Mouse (Mus musculus): ENCODE measurements around the gene Per3. TPM values are rescaled to one million over a fixed set of nuclear protein-coding genes. Genes with fewer than 3 reads are reported as not detected.
A peak's percentile ranks its signal among the peaks of the same experiment; 100 is the strongest.

Per3 gene
- polyA plus RNA-seq, 1 experiment from 2014 or later: 5.7 TPM

- H3K27ac ChIP-seq: no peak overlapping the region
- no peak overlapping the region for H3K9ac ChIP-seq
- ATAC-seq (replicated peaks; ENCODE audit: insufficient number of reproducible peaks, insufficient read depth, low FRiP score, low read depth): no peak
- H3K4me1 ChIP-seq (replicated peaks): no peaks in the 10 kb centered on the region
- no peaks in the 10 kb centered on the region for H3K36me3 ChIP-seq
- H3K9me3 ChIP-seq (replicated peaks): no peaks in the 10 kb centered on the region
- H3K4me2 ChIP-seq: no peak overlapping the region
- no peaks in the 10 kb centered on the region for H3K27me3 ChIP-seq
- no peak overlapping the region for H3K4me3 ChIP-seq
- 83% methylated on average over 21 of the region's 21 CpGs for WGBS
Measured at GRCm38 (mm10) chr4:150978156-150978910, 66.1 kb downstream of the Per3 start.

- 28% methylated on average over 1 of the region's 1 CpGs for WGBS
- no peaks in the 10 kb centered on the region for H3K27me3 ChIP-seq
- ATAC-seq (replicated peaks; ENCODE audit: insufficient number of reproducible peaks, insufficient read depth, low FRiP score, low read depth): no peak
- H3K4me3 ChIP-seq: no peak overlapping the region
- H3K4me2 ChIP-seq: no peak overlapping the region
- H3K9me3 ChIP-seq (replicated peaks): no peaks in the 10 kb centered on the region
- H3K4me1 ChIP-seq (replicated peaks): no peaks in the 10 kb centered on the region
- H3K27ac ChIP-seq: no peak overlapping the region
- no peak overlapping the region for H3K9ac ChIP-seq
- H3K36me3 ChIP-seq: no peaks in the 10 kb centered on the region
Measured at GRCm38 (mm10) chr4:150975145-150975544, 69.3 kb downstream of the Per3 start.

GRCm38 (mm10) chr4:150973264-150973663, 71.2 kb downstream of the Per3 start:
- Histone ChIP-seq H3K27ac (no peak overlapping the region), H3K4me1 (replicated peaks) (no peaks in the 10 kb centered on the region), H3K27me3 (no peaks in the 10 kb centered on the region), H3K4me2 (no peak overlapping the region), H3K4me3 (no peak overlapping the region), H3K9ac (no peak overlapping the region), H3K36me3 (no peaks in the 10 kb centered on the region), H3K9me3 (replicated peaks) (no peaks in the 10 kb centered on the region)
- no peak for ATAC-seq (replicated peaks; ENCODE audit: insufficient number of reproducible peaks, insufficient read depth, low FRiP score, low read depth)
- WGBS: 72% methylated on average over 8 of the region's 8 CpGs

- Histone ChIP-seq H3K9me3 (replicated peaks) (no peaks in the 10 kb centered on the region), H3K4me2 (no peak overlapping the region), H3K9ac (no peak overlapping the region), H3K36me3 (no peaks in the 10 kb centered on the region), H3K27ac (no peak overlapping the region), H3K27me3 (no peaks in the 10 kb centered on the region), H3K4me1 (replicated peaks) (0 out of 2 replicates have a peak, but pooled peaks cover 4% of the 10 kb centered on the region), H3K4me3 (no peak overlapping the region)
- no peak for ATAC-seq (replicated peaks; ENCODE audit: insufficient number of reproducible peaks, insufficient read depth, low FRiP score, low read depth)
- WGBS: 77% methylated on average over 8 of the region's 8 CpGs
Measured at GRCm38 (mm10) chr4:150968956-150969355, 75.5 kb downstream of the Per3 start.

GRCm38 (mm10) chr4:150966556-150966955, 77.9 kb downstream of the Per3 start:
- Histone ChIP-seq H3K27me3 (no peaks in the 10 kb centered on the region), H3K4me3 (no peak overlapping the region), H3K9ac (no peak overlapping the region), H3K9me3 (replicated peaks) (no peaks in the 10 kb centered on the region), H3K4me1 (replicated peaks) (0 out of 2 replicates have a peak, but pooled peaks cover 4% of the 10 kb centered on the region), H3K27ac (no peak overlapping the region), H3K4me2 (no peak overlapping the region), H3K36me3 (no peaks in the 10 kb centered on the region)
- no peak for ATAC-seq (replicated peaks; ENCODE audit: insufficient number of reproducible peaks, insufficient read depth, low FRiP score, low read depth)
- 12% methylated on average over 7 of the region's 7 CpGs for WGBS

- H3K9me3 ChIP-seq (replicated peaks): no peaks in the 10 kb centered on the region
- WGBS: 63% methylated on average over 11 of the region's 11 CpGs
- H3K4me1 ChIP-seq (replicated peaks): 0 out of 2 replicates have a peak, but pooled peaks cover 4% of the 10 kb centered on the region
- no peak overlapping the region for H3K27ac ChIP-seq
- H3K4me2 ChIP-seq: no peak overlapping the region
- no peak for ATAC-seq (replicated peaks; ENCODE audit: insufficient number of reproducible peaks, insufficient read depth, low FRiP score, low read depth)
- no peak overlapping the region for H3K9ac ChIP-seq
- H3K27me3 ChIP-seq: no peaks in the 10 kb centered on the region
- no peaks in the 10 kb centered on the region for H3K36me3 ChIP-seq
- no peak overlapping the region for H3K4me3 ChIP-seq
Measured at GRCm38 (mm10) chr4:150965555-150965951, 78.9 kb downstream of the Per3 start.

GRCm38 (mm10) chr4:150964635-150965554, 79.6 kb downstream of the Per3 start:
- H3K9ac ChIP-seq: no peak overlapping the region
- 9% methylated on average over 25 of the region's 25 CpGs for WGBS
- no peak for ATAC-seq (replicated peaks; ENCODE audit: insufficient number of reproducible peaks, insufficient read depth, low FRiP score, low read depth)

GRCm38 (mm10) chr4:150963711-150964110, 80.8 kb downstream of the Per3 start:
- Histone ChIP-seq H3K4me1 (replicated peaks) (0 out of 2 replicates have a peak, but pooled peaks cover 4% of the 10 kb centered on the region), H3K4me2 (no peak overlapping the region), H3K27me3 (no peaks in the 10 kb centered on the region), H3K9me3 (replicated peaks) (no peaks in the 10 kb centered on the region), H3K36me3 (no peaks in the 10 kb centered on the region), H3K9ac (no peak overlapping the region), H3K27ac (no peak overlapping the region), H3K4me3 (no peak overlapping the region)
- 68% methylated on average over 2 of the region's 2 CpGs for WGBS
- no peak for ATAC-seq (replicated peaks; ENCODE audit: insufficient number of reproducible peaks, insufficient read depth, low FRiP score, low read depth)

More at GRCm38 (mm10) chr4:150964635-150965554, 79.6 kb downstream of the Per3 start:
- Histone ChIP-seq H3K4me3 (peak overlapping the region; percentile 35), H3K27ac (no peak overlapping the region), H3K36me3 (no peaks in the 10 kb centered on the region), H3K27me3 (no peaks in the 10 kb centered on the region), H3K4me2 (peak overlapping the region; percentile 56), H3K4me1 (replicated peaks) (0 out of 2 replicates have a peak, but pooled peaks cover 4% of the 10 kb centered on the region), H3K9me3 (replicated peaks) (no peaks in the 10 kb centered on the region)

GRCm38 (mm10) chr4:150962231-150962630, 82.2 kb downstream of the Per3 start:
- Histone ChIP-seq H3K4me3 (no peak overlapping the region), H3K27me3 (no peaks in the 10 kb centered on the region), H3K9ac (no peak overlapping the region), H3K4me1 (replicated peaks) (0 out of 2 replicates have a peak, but pooled peaks cover 4% of the 10 kb centered on the region), H3K9me3 (replicated peaks) (no peaks in the 10 kb centered on the region), H3K4me2 (no peak overlapping the region), H3K36me3 (no peaks in the 10 kb centered on the region), H3K27ac (no peak overlapping the region)
- 39% methylated on average over 6 of the region's 6 CpGs for WGBS
- no peak for ATAC-seq (replicated peaks; ENCODE audit: insufficient number of reproducible peaks, insufficient read depth, low FRiP score, low read depth)

GRCm38 (mm10) chr4:150958536-150958935, 85.9 kb downstream of the Per3 start:
- Histone ChIP-seq H3K27ac (no peak overlapping the region), H3K4me3 (no peak overlapping the region), H3K9ac (no peak overlapping the region), H3K27me3 (no peaks in the 10 kb centered on the region), H3K4me1 (replicated peaks) (no peaks in the 10 kb centered on the region), H3K4me2 (no peak overlapping the region), H3K36me3 (no peaks in the 10 kb centered on the region), H3K9me3 (replicated peaks) (no peaks in the 10 kb centered on the region)
- ATAC-seq (replicated peaks; ENCODE audit: insufficient number of reproducible peaks, insufficient read depth, low FRiP score, low read depth): no peak
- 71% methylated on average over 7 of the region's 7 CpGs for WGBS

- no peak overlapping the region for H3K4me3 ChIP-seq
- H3K4me2 ChIP-seq: no peak overlapping the region
- ATAC-seq (replicated peaks; ENCODE audit: insufficient number of reproducible peaks, insufficient read depth, low FRiP score, low read depth): no peak
- no peaks in the 10 kb centered on the region for H3K4me1 ChIP-seq (replicated peaks)
- no peaks in the 10 kb centered on the region for H3K9me3 ChIP-seq (replicated peaks)
- H3K27me3 ChIP-seq: no peaks in the 10 kb centered on the region
- H3K36me3 ChIP-seq: no peaks in the 10 kb centered on the region
- WGBS: 54% methylated on average over 1 of the region's 1 CpGs
- no peak overlapping the region for H3K9ac ChIP-seq
- no peak overlapping the region for H3K27ac ChIP-seq
Measured at GRCm38 (mm10) chr4:150957106-150957458, 87.4 kb downstream of the Per3 start.

Data from heart, embryonic 15.5 days (tissue).